Comparison of ENCODE assay signal across 8 mouse cellular contexts in genomic region chr15:7263822-7264221, GRCm38 (mm10).
A peak's percentile ranks its signal among the peaks of the same experiment; 100 is the strongest.
DNase-seq lines count a peak whose midpoint lies in the region; ATAC-seq and TF ChIP-seq lines count a peak whose summit lies in the region.

No protein-coding gene starts in this region.

- peak; percentile 47 for DNase-seq in 3134 (ENCODE audit: extremely low read depth, insufficient read length, low spot score)
- DNase-seq in adrenal gland, adult 2 months = peak; percentile 86
- DNase-seq in embryo, embryonic 11 days = peak; percentile 77
- DNase-seq in gastrocnemius, postnatal 36 days = peak; percentile 74 to 77
- DNase-seq in kidney, adult 2 months = peak; percentile 87
- peak; percentile 81 for DNase-seq in limb, embryonic 10.5 days (ENCODE audit: low spot score)
- DNase-seq in neural tube, embryonic 10.5 days (ENCODE audit: extremely low spot score, low spot score) = peak; percentile 76

- intact Hi-C loops in gastrocnemius, postnatal 36 days (cut with DNase I) = loop anchor here (2.0 kb wide), 1 partner anchor 355 kb away; no protein-coding TSS in a partner anchor

- H3K27ac ChIP-seq in kidney, adult 2 months (ENCODE audit: insufficient read depth, low read depth, low read length) = no peak overlapping the region
- H3K27ac ChIP-seq in limb, embryonic 10.5 days = no peak overlapping the region
- H3K27ac ChIP-seq in stomach, embryonic 14.5 days (ENCODE audit: low read length) = no peak overlapping the region

- no peaks in the 10 kb centered on the region for H3K4me1 ChIP-seq in kidney, adult 2 months (ENCODE audit: control insufficient read depth, insufficient read depth, low read length)
- no peaks in the 10 kb centered on the region for H3K4me1 ChIP-seq in limb, embryonic 10.5 days
- no peaks in the 10 kb centered on the region for H3K4me1 ChIP-seq in stomach, embryonic 14.5 days (ENCODE audit: control insufficient read depth, insufficient read depth, low read length)

- H3K9me3 ChIP-seq in limb, embryonic 10.5 days (replicated peaks) = no peaks in the 10 kb centered on the region
- no peaks in the 10 kb centered on the region for H3K9me3 ChIP-seq in stomach, embryonic 14.5 days (ENCODE audit: control insufficient read depth, low read depth, low read length)

- H3K9ac ChIP-seq in stomach, embryonic 14.5 days (replicated peaks; ENCODE audit: low read depth, low read length) = no peak overlapping the region

- ATAC-seq in stomach, embryonic 14.5 days (ENCODE audit: insufficient number of reproducible peaks, insufficient read depth, low FRiP score, low read depth) = peak; percentile 65; the same call in 1 of the 2 replicates

- H3K4me2 ChIP-seq in stomach, embryonic 14.5 days (replicated peaks; ENCODE audit: low read depth, low read length) = no peak overlapping the region

- H3K27me3 ChIP-seq in kidney, adult 2 months (replicated peaks; ENCODE audit: control insufficient read depth, insufficient read depth, low read length) = no peaks in the 10 kb centered on the region
- H3K27me3 ChIP-seq in limb, embryonic 10.5 days (ENCODE audit: low read depth, poor library complexity, severe bottlenecking) = no peaks in the 10 kb centered on the region
- no peaks in the 10 kb centered on the region for H3K27me3 ChIP-seq in stomach, embryonic 14.5 days (ENCODE audit: control insufficient read depth, insufficient read depth, low read length)

- no peak for TF ChIP-seq POLR2A in kidney, adult 2 months (IDR thresholded peaks at IDR 0.05; ENCODE audit: low read depth, low read length)

- no peak overlapping the region for H3K4me3 ChIP-seq in kidney, adult 2 months (ENCODE audit: insufficient read depth, low read depth, low read length)
- H3K4me3 ChIP-seq in limb, embryonic 10.5 days = no peak overlapping the region
- no peak overlapping the region for H3K4me3 ChIP-seq in stomach, embryonic 14.5 days (ENCODE audit: low read depth, low read length)

- TF ChIP-seq CTCF in kidney, adult 2 months (conservative IDR thresholded peaks at IDR 0.05; ENCODE audit: insufficient read depth, insufficient read length, low read depth, low read length) = peak; percentile 98

- no peaks in the 10 kb centered on the region for H3K36me3 ChIP-seq in kidney, adult 2 months (ENCODE audit: control insufficient read depth, insufficient read depth, low read length)
- no peaks in the 10 kb centered on the region for H3K36me3 ChIP-seq in limb, embryonic 10.5 days
- H3K36me3 ChIP-seq in stomach, embryonic 14.5 days (ENCODE audit: control insufficient read depth, insufficient read depth, low read length) = no peaks in the 10 kb centered on the region

- WGBS in kidney, adult 2 months = 18% methylated on average over 3 of the region's 3 CpGs
- WGBS in limb, embryonic 10.5 days = 19% methylated on average over 3 of the region's 3 CpGs
- 19% methylated on average over 3 of the region's 3 CpGs for WGBS in stomach, embryonic 14.5 days
